Mouse (Mus musculus): ENCODE measurements around the gene Ldlrad3.

The Ldlrad3 gene

DNA sequence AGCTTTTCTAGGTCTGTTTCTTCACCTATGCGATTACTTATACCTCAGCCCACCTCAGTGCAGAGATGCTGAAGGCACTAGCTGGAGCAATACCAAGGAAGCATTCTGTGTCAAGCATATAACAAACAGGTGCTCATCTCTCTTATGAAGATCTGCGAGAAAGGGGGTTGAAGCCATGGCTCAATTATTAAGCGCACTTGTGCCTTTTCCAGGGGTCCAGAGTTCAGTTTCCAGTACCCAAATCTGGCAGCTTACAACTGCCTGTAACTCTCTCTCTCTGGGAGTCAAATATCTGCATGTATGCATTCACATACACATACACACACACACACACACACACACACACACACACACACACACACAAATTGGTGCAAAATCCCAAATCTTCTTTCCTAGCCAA lies 72.4 kb downstream of the Ldlrad3 start:
- no peak for DNase-seq

DNA sequence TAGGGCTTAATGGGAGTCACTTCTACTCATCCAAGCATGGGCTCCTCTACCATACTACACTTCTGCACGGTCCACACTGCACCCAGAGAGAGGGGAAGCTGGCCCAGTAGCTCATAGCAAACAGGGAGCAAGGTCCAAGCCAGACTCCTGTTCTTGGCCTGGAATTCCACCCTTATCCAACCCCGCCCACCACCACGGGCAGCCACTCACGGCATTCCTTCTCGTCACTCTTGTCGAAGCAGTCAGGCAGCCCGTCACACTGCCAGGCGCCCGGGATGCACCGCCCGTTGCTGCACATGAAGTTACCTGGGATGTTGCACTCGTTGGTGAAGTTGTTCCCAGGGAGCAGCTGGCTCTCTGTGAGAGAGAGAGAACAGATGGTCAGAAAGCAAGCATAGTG lies 72.9 kb downstream of the Ldlrad3 start:
- DNase-seq, result no peak

DNA sequence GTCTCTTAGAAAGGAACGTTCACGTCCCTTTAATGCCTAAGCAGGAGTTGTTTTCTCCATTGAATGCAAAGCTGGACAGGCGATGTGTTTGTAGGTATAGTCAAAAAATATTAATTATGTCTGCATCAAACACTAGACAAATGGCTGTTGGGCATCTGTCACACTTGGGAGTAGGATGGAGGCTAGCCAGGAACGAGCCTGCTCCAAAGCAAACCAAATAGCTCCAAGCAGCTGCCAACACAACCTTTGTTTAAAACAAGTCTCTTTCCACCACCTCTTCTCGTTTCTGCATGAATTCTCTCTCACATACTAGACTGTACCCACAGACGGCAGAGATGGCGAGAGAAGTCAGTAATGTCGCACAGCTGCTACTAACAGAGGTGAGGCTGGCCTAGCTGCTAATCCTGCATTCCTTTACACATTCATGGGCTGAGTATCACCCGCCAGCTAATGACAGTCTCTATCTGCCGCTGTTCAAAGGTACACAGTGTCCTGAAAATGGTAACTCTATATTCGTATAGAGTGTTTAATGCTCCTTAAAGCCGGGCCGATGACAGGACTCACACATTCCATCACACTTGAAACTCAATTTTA lies 74.2 kb downstream of the Ldlrad3 start:
- no peak for DNase-seq

GRCm38 (mm10) chr2:102110306-102110705 lies 75.9 kb downstream of the Ldlrad3 start:
- DNase-seq, result no peak

- peak; percentile 58 for DNase-seq
Measured at GRCm38 (mm10) chr2:102107280-102107679, 78.9 kb downstream of the Ldlrad3 start.

- DNase-seq, result no peak
Measured at GRCm38 (mm10) chr2:102106728-102107127, 79.5 kb downstream of the Ldlrad3 start.

- no peak for DNase-seq
Measured at GRCm38 (mm10) chr2:102105454-102105853, 80.7 kb downstream of the Ldlrad3 start.

- DNase-seq, result no peak
Measured at GRCm38 (mm10) chr2:102103955-102104354, 82.2 kb downstream of the Ldlrad3 start.

DNA sequence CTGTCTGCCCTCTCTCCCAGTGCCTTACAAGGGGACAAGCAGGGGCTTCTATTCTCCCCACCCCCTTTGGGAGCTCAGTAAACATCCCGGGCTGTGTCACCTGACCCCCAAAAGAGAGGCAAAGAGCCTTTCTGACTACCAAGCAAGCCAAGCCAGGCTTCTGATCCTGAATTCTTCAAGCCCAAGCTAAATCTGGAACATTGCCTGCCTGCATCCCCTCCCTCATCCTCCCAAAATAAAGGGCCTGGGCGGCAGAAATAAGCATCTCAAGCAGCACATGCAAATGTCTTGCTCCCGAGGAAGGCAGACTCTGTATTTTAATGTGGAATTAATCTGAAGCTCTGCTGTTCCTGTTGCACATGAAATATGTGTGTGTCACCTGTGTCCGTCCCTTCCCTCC lies 85.7 kb downstream of the Ldlrad3 start:
- DNase-seq, result no peak

DNA sequence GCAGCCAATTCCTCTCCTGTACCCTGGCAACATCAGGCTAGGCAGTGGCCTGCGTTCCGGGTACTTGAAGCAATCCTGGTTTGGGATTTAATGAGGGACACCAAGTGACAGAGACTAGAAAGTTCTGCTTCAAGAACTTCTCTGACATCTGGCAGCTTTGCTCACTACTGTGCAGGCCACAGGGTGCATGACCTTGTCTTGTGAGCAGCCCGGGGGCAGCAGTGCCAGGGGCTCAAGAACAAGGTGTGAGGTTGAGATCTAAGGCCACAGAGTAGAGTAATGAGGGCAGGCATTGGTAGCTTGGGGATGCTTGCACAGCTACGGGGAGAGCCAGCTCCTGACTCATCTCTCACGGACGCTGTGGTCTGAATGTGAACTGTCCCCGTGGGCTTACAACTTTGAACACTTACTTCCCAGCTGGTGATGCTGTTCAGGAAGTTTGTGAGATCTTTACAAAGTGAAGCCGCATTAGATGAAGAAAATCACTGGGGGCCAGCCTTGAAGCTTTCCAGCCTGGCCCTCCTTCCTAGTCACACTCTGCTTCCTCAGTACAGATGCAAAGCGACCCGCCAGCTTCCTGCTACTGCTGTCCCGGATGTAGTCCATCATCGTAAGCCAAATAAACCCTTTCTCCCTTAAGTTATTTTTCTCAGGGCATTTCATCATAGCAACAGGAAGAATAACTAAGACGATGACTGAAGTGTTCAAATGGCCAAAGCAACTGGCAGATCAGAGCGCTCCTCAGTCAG lies 86.3 kb downstream of the Ldlrad3 start:
- no peak for DNase-seq

GRCm38 (mm10) chr2:102099261-102099660 lies 86.9 kb downstream of the Ldlrad3 start:
- no peak for DNase-seq

GRCm38 (mm10) chr2:102094773-102095172 lies 91.4 kb downstream of the Ldlrad3 start:
- peak; percentile 40 for DNase-seq

GRCm38 (mm10) chr2:102094281-102094680 lies 91.9 kb downstream of the Ldlrad3 start:
- no peak for DNase-seq

- no peak for DNase-seq
Measured at GRCm38 (mm10) chr2:102092579-102092978, 93.6 kb downstream of the Ldlrad3 start.

GRCm38 (mm10) chr2:102091516-102092350 lies 94.5 kb downstream of the Ldlrad3 start:
- DNase-seq, result peak; percentile 87

DNA sequence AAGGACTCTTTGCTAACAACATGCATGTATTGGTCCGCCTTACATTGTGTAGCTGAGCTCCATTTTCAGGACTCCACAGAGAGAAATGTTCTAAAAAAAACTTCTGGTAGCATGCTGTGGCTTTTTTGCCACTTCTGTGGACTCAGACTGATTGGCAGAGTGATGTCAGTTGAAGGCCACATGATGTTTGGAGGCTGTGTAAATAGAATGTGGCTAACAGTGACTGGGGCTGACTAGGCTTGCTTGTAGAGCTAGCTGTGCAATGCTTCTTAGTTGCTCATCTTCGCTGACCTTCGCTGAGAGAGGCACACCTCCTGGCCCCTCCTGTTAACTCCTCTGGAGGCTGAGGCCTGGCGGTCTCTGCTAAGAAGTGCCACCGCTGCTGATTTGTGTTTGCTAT lies 98.4 kb downstream of the Ldlrad3 start:
- no peak for DNase-seq

DNA sequence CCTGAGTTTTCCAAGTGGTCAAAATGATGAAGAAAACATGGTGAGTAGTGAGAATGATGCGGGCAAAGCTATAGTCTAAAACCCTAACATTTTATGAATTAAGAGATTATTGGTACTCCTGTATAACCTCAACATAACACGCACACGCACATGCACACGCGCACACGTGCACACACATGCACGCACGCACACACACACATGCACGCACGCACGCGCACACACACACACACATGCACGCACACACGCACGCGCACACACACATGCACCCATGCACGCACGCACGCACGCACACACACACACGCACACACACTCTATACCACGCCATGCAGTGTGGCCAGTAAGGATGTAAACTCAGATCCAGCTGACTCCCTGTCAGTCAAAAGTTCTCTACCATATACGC lies 99.6 kb downstream of the Ldlrad3 start:
- no peak for DNase-seq

GRCm38 (mm10) chr2:102082782-102083181 lies 103.4 kb downstream of the Ldlrad3 start:
- DNase-seq, result no peak

- peak; percentile 79 for DNase-seq
Measured at GRCm38 (mm10) chr2:102077554-102077953, 108.6 kb downstream of the Ldlrad3 start.

- DNase-seq, result no peak
Measured at GRCm38 (mm10) chr2:102076237-102076636, 109.9 kb downstream of the Ldlrad3 start.

DNA sequence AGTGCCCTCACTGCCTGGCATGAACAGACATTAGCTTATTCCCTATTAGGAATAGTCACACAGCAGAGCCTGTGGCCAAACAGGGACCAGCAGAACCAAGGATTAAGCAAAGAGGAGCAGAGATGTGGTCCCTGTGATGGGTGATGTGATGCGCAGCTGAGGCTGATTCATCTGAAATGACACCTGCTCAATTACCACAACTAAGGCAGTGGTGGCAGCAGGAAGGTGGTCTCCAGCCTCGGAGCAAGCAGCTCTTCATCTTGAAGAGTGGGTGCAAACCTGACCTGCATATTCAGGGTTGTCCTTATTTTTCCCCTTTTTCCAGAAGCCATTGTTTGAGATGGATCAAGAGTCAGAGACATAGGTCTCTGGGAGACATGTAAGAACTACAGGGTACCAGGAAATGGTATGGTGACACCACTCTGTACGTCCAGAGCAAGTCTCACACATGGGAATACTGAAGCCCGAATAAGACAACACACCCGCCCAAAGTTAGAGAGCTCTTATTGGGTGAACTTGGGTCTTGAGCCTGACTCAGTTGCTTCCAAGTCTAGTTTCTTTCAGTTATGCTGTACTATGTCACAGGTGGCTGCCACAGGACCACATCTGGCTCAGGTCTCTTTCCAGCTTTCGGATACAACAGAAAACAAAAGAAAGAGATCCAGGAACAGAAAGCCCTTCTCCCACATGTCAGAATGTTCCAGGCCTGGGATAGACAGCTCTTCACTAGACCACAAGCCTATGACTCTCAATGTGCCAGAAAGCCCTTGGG lies 112.7 kb downstream of the Ldlrad3 start:
- no peak for DNase-seq

- DNase-seq, result no peak
Measured at GRCm38 (mm10) chr2:102072859-102073258, 113.3 kb downstream of the Ldlrad3 start.

Measured in retina, postnatal 1 day (tissue).